Mouse (Mus musculus) midbrain, embryonic 16.5 days (tissue): ENCODE data around the gene Ripply2. TPM values are rescaled to one million over a fixed set of nuclear protein-coding genes. Genes with fewer than 3 reads are reported as not detected.

Experiments
- ATAC-seq: fragments of 200-750 bp; cut with Nextera tagmentation; 2 replicates; pipeline ENCODE4 v1.8.0; 2017; ENCODE audit warnings: moderate TSS enrichment
- H3K27ac ChIP-seq: fragments of 300-500 bp; sonication (generic); 2 replicates; pipeline ENCODE4 v1.5.1; 2014; ENCODE audit warnings: mild to moderate bottlenecking, low read length, mixed read lengths
- H3K27me3 ChIP-seq: fragments of 300-500 bp; sonication (generic); 2 replicates; pipeline ENCODE4 v1.6.1; 2014; ENCODE audit warnings: low read depth, low read length, mixed read lengths; ENCODE audit not compliant: control insufficient read depth, insufficient read depth
- H3K36me3 ChIP-seq: fragments of 300-500 bp; sonication (generic); 2 replicates; pipeline ENCODE4 v1.6.1; 2014; ENCODE audit warnings: mild to moderate bottlenecking, low read length, moderate library complexity, mixed read lengths; ENCODE audit not compliant: control insufficient read depth, insufficient read depth
- H3K4me1 ChIP-seq: fragments of 300-500 bp; sonication (generic); 2 replicates; pipeline ENCODE4 v1.6.1; 2014; ENCODE audit warnings: mild to moderate bottlenecking, low read length, mixed read lengths; ENCODE audit not compliant: control insufficient read depth, insufficient read depth
- H3K4me2 ChIP-seq: fragments of 300-500 bp; sonication (generic); 2 replicates; pipeline ENCODE4 v1.6.1; 2014; ENCODE audit warnings: mild to moderate bottlenecking, low read length, mixed read lengths
- H3K4me3 ChIP-seq: fragments of 300-500 bp; sonication (generic); 2 replicates; pipeline ENCODE4 v1.5.1; 2014; ENCODE audit warnings: low read depth, mild to moderate bottlenecking, low read length, moderate library complexity, mixed read lengths
- H3K9ac ChIP-seq: fragments of 300-500 bp; sonication (generic); 2 replicates; pipeline ENCODE4 v1.6.1; 2014; ENCODE audit warnings: low read depth, low read length, mixed read lengths
- H3K9me3 ChIP-seq: fragments of 300-500 bp; sonication (generic); replicated peaks from 2 replicates; pipeline ENCODE4 v1.6.1; 2014; ENCODE audit warnings: mild to moderate bottlenecking, low read length, mixed read lengths; ENCODE audit not compliant: control insufficient read depth, poor library complexity, severe bottlenecking
- WGBS: fragments of 180-500 bp; shearing (Covaris S2); extraction: QIAGEN DNeasy Blood & Tissue Kit; methylation state at CpG from one replicate; pipeline ENCODE4 v1.1.7; 2014; 5-methylcytosine and 5-hydroxymethylcytosine counted together
- polyA plus RNA-seq: library from polyadenylated mRNA; unstranded; fragments of >200 nt; fragmentation: Nextera tagmentation; extraction: Ambion mirVana; gene quantifications from 2 replicates; pipeline ENCODE4 v1.2.1, GENCODE M21; 2015

The Ripply2 gene
- polyA plus RNA-seq, 1 experiment from 2014 or later: 9.4 TPM

DNA sequence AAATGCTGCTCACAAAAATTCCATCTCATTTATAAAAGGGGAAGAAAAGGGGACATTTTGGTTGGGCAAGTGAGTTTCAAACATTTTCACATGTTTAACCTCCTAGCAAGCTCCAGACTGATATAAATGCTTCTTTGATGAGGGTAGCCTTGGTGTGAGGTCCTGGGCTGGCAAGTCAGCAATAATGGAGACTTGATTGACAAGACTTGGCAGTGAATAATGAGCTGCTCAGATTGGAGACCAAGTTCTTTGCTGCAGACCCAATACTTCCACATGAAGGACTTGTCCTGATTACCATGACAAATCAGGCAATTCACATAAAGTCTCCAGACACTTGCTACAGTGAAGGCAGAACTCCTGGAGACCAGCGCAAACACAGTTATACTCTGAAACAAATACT lies 6.4 kb upstream of the Ripply2 start:
- Histone ChIP-seq H3K9ac (no peak overlapping the region), H3K27me3 (no peaks in the 10 kb centered on the region), H3K9me3 (no peaks in the 10 kb centered on the region), H3K36me3 (no peaks in the 10 kb centered on the region), H3K4me1 (no peaks in the 10 kb centered on the region), H3K4me2 (no peak overlapping the region), H3K27ac (no peak overlapping the region), H3K4me3 (no peak overlapping the region)
- WGBS: 84% methylated on average over 1 of the region's 1 CpGs
- ATAC-seq: no peak

DNA sequence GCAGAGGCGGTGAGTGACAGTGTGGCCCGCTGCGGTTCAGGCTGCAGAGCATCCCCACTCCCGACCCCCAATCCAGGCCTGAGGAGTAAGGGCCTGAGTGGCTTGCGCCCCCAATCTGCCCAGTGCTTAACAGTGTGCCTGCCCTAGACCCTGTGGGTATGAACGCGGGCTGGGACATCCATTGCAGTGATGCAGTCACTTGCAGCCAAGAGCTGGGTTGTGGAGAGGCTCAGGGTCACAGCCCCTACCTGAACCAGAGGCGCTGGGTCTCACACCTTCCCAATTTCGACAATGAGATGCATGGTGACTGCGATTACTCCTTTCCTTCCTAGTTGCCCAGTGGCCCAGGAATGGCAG lies 579 bp downstream of the Ripply2 start:
- peak overlapping the region; percentile 77 for H3K4me3 ChIP-seq
- no peaks in the 10 kb centered on the region for H3K27me3 ChIP-seq
- peak; percentile 84 for ATAC-seq
- H3K9ac ChIP-seq: peak overlapping the region; percentile 85
- peak overlapping the region; percentile 75 for H3K27ac ChIP-seq
- peaks cover 15% of the 10 kb centered on the region for H3K4me1 ChIP-seq
- 5% methylated on average over 10 of the region's 10 CpGs for WGBS
- H3K36me3 ChIP-seq: no peaks in the 10 kb centered on the region
- peak overlapping the region; percentile 84 for H3K4me2 ChIP-seq
- no peaks in the 10 kb centered on the region for H3K9me3 ChIP-seq

DNA sequence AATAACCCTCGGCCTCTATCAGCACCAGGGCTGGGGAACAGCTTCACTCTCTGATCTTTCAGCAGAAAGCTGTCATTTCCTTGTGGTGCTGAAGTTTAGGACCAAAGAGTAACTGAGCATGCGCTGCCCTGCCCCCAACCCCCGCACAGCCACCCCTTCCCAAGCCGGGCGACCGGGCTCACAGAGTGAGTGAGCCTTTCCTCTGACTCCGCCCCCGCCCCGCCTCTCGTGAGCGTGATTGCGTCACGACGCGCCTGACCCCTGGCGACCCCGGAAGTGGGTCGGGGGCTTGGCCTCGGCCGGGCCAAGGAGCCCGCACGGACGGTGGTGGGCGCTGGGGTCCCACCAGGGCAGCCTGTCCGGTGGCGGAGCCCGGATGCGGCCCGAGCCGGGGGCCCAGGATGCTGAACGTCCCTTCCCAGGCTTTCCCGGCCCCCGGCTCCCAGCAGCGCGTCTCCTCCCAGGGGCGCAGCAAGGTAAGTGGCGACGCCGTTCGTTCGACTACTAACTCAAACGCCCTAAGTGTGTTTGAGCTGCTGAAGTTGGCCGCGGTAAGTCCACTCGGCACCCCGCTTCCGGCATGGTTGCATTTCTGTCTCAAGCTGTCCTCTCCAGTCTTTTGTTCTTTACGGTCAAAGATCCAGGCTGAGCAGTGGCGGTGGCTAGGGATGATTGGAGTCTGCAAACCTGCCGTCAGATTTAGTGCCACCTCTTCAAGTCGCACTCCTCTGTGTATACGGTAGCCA lies 6.6 kb downstream of the Ripply2 start, which contains the start of gene Cyb5r4:
Gene Cyb5r4, plus strand, starts transcription at position 237 of the 746 bp plus-strand sequence.
- peak within 1 kb of the TSS; percentile 73 for H3K27ac ChIP-seq
- no peaks in the 10 kb centered on the region for H3K36me3 ChIP-seq
- no peaks in the 10 kb centered on the region for H3K9me3 ChIP-seq
- peak within 1 kb of the TSS; percentile 84 for H3K9ac ChIP-seq
- peak within 1 kb of the TSS; percentile 82 for H3K4me3 ChIP-seq
- peaks cover 24% of the 10 kb centered on the region for H3K4me1 ChIP-seq
- ATAC-seq: peak; percentile 100
- under 1% methylated on average over 49 of the region's 52 CpGs for WGBS
- no peaks in the 10 kb centered on the region for H3K27me3 ChIP-seq
- peak within 1 kb of the TSS; percentile 67 for H3K4me2 ChIP-seq

DNA sequence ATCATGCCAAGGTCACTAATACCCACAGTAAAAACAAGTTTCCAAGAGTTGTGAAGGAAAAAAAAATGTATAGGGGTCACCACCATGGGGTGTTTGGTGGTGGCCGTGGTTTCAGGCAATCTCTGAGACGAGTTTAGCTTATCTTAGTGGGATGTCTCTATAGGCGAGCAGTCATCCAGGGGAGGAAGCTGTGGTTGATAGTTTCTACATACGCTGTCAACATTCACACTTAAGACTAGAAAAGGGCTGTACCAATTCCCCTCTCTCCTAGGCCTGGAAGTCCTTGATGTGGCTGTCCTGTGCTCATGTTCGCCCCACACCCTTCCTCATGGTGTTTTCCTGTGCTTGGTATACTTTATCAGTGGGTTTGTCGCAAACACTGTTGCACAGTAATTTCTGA lies 10.4 kb downstream of the Ripply2 start:
- no peaks in the 10 kb centered on the region for H3K27me3 ChIP-seq
- H3K4me1 ChIP-seq: peaks cover 20% of the 10 kb centered on the region
- no peaks in the 10 kb centered on the region for H3K36me3 ChIP-seq
- no peaks in the 10 kb centered on the region for H3K9me3 ChIP-seq
- H3K4me3 ChIP-seq: no peak overlapping the region
- no peak overlapping the region for H3K27ac ChIP-seq
- ATAC-seq: no peak
- 80% methylated on average over 6 of the region's 6 CpGs for WGBS
- H3K4me2 ChIP-seq: no peak overlapping the region
- H3K9ac ChIP-seq: no peak overlapping the region

DNA sequence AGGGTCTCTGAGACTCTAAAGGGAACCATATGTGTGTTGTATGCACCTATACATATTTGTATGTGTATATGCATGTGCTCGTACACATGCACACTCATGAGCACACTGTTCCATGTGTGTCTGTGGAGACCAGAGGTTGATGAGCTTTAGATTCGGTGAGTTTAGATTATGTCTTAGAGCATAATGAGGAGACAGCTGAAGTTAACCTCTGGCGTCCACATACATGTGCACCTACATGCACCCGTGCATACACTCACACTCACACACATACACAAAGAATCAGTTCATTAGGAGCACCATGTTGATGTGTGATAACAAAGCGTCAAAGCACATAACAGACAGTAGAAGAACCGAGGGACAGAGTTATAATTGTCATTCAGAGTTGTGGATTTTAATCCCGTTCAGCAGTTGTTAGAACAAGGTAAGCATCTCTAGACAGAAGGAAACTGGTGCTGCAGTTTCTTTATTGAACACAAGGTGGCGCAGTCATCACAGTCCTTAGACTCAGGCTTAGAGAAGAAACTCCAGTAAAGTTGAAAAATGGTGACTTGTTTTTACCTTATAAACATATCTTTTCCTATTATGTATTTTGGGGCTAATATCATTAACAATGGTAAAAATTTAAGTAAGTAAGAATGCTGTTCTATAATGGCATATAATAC lies 12.2 kb downstream of the Ripply2 start:
- Histone ChIP-seq H3K9me3 (no peaks in the 10 kb centered on the region), H3K4me3 (no peak overlapping the region), H3K27ac (no peak overlapping the region), H3K4me2 (no peak overlapping the region), H3K27me3 (no peaks in the 10 kb centered on the region), H3K4me1 (peaks cover 14% of the 10 kb centered on the region), H3K9ac (no peak overlapping the region), H3K36me3 (no peaks in the 10 kb centered on the region)
- ATAC-seq: peak; percentile 77
- WGBS: 42% methylated on average over 8 of the region's 8 CpGs

DNA sequence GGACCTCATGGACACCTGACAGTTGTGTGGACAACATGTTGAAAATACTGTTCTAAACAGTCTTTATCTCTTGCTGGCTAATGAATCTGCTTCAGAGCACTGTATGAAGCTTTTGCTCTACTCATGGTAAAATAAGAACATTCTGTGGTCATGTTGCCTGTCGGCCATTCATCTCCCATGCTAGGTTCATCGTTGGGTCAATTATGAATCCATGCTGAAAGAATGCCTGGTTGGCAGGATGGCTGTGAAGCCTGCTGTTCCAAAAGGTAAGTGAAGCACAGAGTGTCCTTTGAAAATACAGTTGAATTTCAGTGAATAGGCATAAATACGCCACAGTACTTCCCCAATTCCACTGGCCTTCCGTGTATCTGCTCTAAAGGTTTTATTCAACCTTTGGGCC lies 16.9 kb downstream of the Ripply2 start:
- H3K36me3 ChIP-seq: no peaks in the 10 kb centered on the region
- no peak overlapping the region for H3K4me2 ChIP-seq
- H3K27ac ChIP-seq: no peak overlapping the region
- 88% methylated on average over 4 of the region's 4 CpGs for WGBS
- no peak overlapping the region for H3K4me3 ChIP-seq
- no peak overlapping the region for H3K9ac ChIP-seq
- no peaks in the 10 kb centered on the region for H3K27me3 ChIP-seq
- no peaks in the 10 kb centered on the region for H3K4me1 ChIP-seq
- no peak for ATAC-seq
- H3K9me3 ChIP-seq: no peaks in the 10 kb centered on the region

DNA sequence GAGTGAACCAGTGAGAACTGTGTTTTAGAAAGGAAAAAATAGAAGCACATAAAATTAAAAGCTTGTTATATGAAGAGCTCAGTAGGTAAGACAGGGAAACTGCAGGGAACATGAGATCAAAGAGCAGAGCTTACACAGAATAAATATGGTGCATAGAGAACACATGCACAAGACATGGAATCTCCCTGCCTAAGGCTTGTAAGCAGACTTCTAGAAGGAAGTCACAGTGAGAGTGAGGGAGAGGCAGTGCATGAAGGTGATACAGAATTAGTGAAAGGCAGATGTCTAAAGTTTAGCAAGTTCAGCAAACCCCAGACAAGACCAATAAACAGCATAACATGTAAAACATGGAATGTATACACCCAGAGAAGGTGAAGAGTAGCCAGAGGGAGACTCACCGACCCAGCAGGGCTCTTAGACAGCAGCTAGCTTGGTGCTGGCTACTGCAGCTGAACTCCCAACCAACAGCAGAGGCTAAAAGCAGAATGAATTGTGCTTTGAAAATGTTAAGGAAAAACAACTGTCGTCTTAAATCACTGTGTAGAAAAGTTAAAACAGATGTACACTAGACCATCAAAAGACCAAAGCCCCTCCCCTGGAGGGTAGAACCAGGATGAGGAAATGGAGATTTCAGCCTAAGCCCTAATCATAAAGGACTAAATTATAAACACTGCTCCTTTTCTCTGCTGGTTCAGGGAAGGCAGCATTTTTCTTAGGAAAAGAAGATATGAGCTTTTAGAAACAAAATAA lies 19.7 kb downstream of the Ripply2 start:
- WGBS: 85% methylated on average over 2 of the region's 2 CpGs
- no peaks in the 10 kb centered on the region for H3K4me1 ChIP-seq
- no peak overlapping the region for H3K4me3 ChIP-seq
- H3K27me3 ChIP-seq: no peaks in the 10 kb centered on the region
- no peak overlapping the region for H3K4me2 ChIP-seq
- H3K9ac ChIP-seq: no peak overlapping the region
- H3K36me3 ChIP-seq: no peaks in the 10 kb centered on the region
- H3K27ac ChIP-seq: no peak overlapping the region
- no peak for ATAC-seq
- H3K9me3 ChIP-seq: no peaks in the 10 kb centered on the region

DNA sequence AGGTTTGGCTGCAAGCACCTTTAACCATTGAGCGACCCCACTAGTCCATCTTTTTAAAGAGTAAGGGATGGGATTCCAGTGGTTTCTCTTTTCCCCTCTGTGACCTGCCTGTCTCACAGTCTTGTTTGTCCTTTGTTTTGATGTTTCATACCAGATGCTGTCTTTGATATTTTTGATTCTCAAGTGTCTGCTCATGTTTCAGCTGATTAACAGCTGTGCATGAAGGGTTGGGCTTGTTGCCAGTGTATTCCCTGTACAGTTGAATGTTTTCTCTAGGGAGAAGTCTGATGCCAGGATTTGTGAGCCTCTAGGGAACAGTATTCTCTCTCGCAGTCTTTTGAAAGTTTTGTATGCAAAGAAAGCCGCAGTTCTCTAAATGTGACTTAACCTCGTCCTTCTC lies 34.1 kb downstream of the Ripply2 start:
- no peak overlapping the region for H3K27ac ChIP-seq
- no peaks in the 10 kb centered on the region for H3K9me3 ChIP-seq
- no peak for ATAC-seq
- no peaks in the 10 kb centered on the region for H3K4me1 ChIP-seq
- 80% methylated on average over 4 of the region's 4 CpGs for WGBS
- H3K4me3 ChIP-seq: no peak overlapping the region
- H3K27me3 ChIP-seq: no peaks in the 10 kb centered on the region
- no peak overlapping the region for H3K9ac ChIP-seq
- H3K4me2 ChIP-seq: no peak overlapping the region
- peaks cover 6% of the 10 kb centered on the region; the same call in 1 of the 2 replicates for H3K36me3 ChIP-seq
